Mouse (Mus musculus): ENCODE data around the gene Zc3h8.

The Zc3h8 gene

DNA sequence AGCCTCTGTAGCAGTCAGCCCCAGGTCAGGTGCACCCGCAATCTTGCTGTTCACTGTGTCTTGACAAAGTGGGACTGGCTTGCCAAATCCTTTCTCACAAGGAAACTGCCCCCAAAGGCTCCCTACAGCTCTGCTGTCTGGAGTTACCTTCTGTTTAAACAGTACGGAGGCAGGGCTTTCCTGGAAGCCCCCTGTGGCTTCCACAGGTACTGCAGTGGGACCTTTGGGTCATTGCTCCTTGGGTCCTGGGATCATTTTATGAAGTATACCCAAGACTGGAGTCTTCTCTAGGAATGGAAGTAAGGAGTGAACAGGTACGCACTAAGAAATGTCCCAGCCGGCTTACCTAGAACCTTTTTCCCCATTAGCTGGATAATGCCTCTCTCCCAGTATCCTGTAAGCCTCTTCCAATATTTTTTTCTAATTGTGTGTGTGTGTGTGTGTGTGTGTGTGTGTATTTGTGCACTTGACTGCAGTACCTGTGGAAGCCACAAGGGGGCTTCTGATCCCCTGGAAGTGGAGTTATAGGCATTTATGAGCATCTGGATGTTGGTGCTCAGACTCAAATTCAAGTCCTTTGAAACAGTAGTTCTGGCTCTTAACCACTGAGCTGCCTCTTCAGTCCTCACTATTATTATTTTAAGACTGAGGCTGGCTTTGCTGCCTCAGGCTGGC is 53.1 kb downstream of the Zc3h8 start:
- DNase-seq (ENCODE audit: low spot score) = no peak

DNA sequence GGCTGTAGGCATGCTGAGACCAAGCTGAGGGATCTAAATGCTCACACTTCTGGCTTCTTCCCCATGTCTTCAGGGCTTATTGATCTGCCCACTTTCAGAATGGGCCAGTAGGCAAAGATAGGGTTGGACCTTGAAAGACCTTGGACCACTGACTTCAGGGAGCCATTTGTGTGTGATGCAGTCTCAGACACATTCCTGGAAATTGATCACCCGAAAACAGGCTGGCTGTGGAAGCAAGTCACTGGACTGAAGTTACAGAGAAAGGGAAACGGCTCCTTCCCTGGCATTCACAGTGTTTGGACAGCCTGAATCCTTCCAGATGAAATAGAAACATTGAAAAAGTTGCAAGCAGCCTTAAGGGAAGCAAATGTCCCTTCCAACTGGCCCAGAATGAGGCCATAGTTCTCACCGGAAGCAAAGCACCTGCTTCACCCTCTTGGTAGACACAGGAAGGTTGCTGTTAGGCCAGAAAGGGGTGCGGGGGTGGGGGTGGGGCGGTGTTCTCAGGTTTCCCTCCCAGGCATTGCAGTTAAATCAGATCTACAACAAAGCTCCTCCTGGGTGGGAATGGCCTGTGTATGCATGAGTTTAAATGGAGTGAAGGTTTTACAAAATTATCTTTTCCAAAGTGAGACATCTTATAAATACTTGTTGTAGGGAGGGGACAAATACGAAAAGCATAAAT is 55.9 kb downstream of the Zc3h8 start:
- no peak for DNase-seq (ENCODE audit: low spot score)

- DNase-seq (ENCODE audit: low spot score) = no peak
Measured at GRCm38 (mm10) chr2:128885225-128885811, 58.6 kb downstream of the Zc3h8 start.

DNA sequence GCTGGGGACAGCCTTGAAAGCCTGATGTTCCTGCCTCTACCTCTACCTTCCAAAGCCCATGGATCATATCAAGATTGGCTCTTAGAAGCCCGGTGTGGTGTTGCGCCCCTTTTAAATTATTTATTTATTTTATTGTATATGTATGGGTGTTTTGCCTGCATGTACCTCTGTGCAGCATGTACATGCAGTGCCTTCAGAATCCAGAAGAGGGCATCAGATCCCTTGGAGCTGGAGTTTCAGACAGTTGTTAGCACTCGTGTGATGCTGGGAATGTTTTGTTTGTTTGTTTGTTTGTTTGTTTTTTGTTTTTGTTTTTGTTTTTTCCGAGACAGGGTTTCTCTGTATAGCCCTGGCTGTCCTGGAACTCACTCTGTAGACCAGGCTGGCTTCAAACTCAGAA is 62.6 kb downstream of the Zc3h8 start:
- no peak for DNase-seq (ENCODE audit: low spot score)

All from ovary, postnatal 36 days (tissue).